Mouse (Mus musculus): ENCODE data around the gene Serpinb1a. TPM values are rescaled to one million over a fixed set of nuclear protein-coding genes. Genes with fewer than 3 reads are reported as not detected.
A peak's percentile ranks its signal among the peaks of the same experiment; 100 is the strongest.
"Not testable (repeated sequence)": the region's sequence is repeated elsewhere in the genome, so short reads cannot be mapped to it uniquely, and the experiment has no call there.

The Serpinb1a gene
- 1 to 10 TPM; 6.9 to 7.4 TPM for total RNA-seq (2021)
- long read RNA-seq, experiment 1, partial matches to known transcripts, result 0 of 3 reads
- long read RNA-seq, experiment 1, other reads (novel, unspliced or antisense), result 0 of 3 reads
- long read RNA-seq, experiment 2, transcript Serpinb1a-201 (7 exons, 1,918 nt), result major isoform, 8 of 8 reads
- long read RNA-seq, experiment 2, partial matches to known transcripts, result 0 of 8 reads
- long read RNA-seq, experiment 2, other reads (novel, unspliced or antisense), result 0 of 8 reads

DNA sequence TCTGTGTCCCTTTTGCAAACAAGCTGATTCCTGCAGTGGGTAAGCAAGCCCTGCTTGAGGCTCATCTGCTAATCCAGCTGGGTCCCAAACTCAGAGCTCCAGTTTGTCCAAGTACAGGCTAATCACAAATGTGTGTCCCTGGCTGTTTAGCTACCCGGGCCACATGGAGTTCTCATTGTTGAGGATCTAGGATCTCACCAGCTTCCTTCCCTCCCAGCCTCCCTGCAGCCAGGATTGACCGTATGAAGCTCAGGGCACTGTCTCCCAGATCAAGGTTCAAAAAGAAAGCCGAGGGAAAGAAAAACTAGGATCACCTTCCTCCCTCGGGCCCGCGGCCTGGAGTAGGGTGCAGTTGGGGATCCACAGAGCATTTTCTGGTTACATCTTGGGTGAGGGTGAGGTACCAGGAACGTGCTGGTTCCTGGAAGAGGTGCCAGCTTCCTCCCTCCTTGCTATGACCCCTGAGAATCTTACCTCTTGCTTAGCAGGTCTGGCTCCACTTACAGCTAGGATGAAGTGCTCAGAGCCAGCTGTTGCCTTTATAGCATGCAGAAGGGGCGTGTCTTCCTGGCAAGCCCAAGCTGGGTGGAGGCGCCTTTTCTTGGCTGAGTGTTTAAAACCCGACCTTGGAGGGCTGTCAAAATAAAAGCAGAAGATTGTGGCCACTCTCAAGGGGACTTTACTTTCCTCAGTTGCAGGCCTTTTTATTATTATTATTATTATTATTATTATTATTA lies at the start of gene Serpinb1a:
TSS of gene Serpinb1a (minus strand) at position 518 of the 737 bp plus-strand sequence.
- intact Hi-C loops (cut with DNase I; ENCODE audit: low total_unique reads), result no loop called here

DNA sequence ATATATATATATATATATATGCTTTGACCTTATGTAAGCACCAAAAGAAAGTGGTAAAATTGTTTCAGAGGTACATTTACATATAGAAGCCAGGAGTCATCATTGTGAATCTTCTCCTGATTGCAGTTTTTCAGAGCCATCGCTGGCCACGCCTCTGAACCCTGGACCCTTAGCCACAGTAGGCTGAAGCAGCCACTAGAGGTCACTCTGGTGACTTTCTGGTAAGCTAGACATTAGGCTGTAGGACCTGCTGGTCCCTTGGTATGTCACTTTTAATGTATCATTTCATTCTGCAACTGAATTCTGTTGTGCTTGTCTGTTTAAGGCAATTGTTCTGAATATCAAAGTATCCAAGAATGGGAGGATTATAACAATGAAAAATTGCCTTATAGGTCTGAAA lies 49.7 kb upstream of the Serpinb1a start:
- intact Hi-C loops (cut with DNase I; ENCODE audit: low total_unique reads), result no loop called here
- DNase-seq, result peak; percentile 25

More for the DNA sequence above, at the start of gene Serpinb1a:
- peak; percentile 65 for DNase-seq

DNA sequence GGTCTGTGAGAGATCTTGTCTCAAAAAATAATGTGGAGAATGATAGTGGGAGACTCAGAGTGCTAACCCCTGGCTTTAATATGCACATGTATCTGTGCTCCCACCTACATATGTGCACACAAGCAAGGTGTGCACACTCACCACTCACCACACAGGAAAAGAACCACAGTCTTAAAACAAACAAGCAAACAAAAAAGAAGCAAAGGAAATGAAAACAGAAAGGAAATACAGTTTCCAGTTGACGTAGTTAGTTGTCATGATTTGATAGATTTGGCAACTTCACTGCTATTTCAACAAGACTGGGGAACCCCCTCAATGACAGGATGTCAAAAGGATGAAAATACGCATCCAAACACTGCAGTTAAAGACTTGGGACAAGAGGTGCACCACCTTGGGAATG lies 48.1 kb upstream of the Serpinb1a start:
- DNase-seq; intact Hi-C loops (cut with DNase I; ENCODE audit: low total_unique reads): not testable (repeated sequence)

- no peak for DNase-seq
- intact Hi-C loops (cut with DNase I; ENCODE audit: low total_unique reads), result no loop called here
Measured at GRCm38 (mm10) chr13:32898111-32898510, 47.1 kb upstream of the Serpinb1a start, which contains the start of gene Serpinb1c. Gene Serpinb1c, minus strand, starts transcription at chr13:32898211.

DNA sequence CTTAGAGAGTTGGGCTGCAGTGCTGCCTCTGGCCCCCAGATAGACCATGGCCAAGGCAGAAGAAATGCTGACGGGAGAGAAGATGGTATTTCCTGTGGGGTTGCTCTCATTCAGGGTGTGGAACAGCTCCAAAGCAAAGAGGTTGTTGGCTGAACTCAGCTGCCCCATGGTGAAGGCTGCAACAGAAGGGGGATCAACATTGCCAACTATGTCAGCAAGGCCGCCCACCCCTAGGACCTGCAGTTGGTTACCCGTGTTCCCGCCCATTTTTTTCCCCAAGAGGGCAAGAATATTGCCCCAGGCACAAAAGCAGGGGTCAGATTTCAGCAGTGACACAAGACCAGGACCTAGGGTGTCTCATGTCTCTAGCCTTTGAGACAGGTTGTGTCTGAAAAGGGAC lies 45.9 kb upstream of the Serpinb1a start:
- intact Hi-C loops (cut with DNase I; ENCODE audit: low total_unique reads), result no loop called here
- no peak for DNase-seq

GRCm38 (mm10) chr13:32884755-32885154 lies 33.8 kb upstream of the Serpinb1a start:
- intact Hi-C loops (cut with DNase I; ENCODE audit: low total_unique reads), result no loop called here
- DNase-seq, result no peak

- intact Hi-C loops (cut with DNase I; ENCODE audit: low total_unique reads), result no loop called here
- no peak for DNase-seq
Measured at GRCm38 (mm10) chr13:32873862-32874261, 22.9 kb upstream of the Serpinb1a start.

GRCm38 (mm10) chr13:32868843-32869242 lies 17.9 kb upstream of the Serpinb1a start:
- intact Hi-C loops (cut with DNase I; ENCODE audit: low total_unique reads), result no loop called here
- no peak for DNase-seq

- DNase-seq; intact Hi-C loops (cut with DNase I; ENCODE audit: low total_unique reads): not testable (repeated sequence)
Measured at GRCm38 (mm10) chr13:32868233-32868632, 17.2 kb upstream of the Serpinb1a start.

- intact Hi-C loops (cut with DNase I; ENCODE audit: low total_unique reads), result no loop called here
- no peak for DNase-seq
Measured at GRCm38 (mm10) chr13:32867030-32867429, 16.0 kb upstream of the Serpinb1a start.

- intact Hi-C loops (cut with DNase I; ENCODE audit: low total_unique reads), result no loop called here
Measured at GRCm38 (mm10) chr13:32866484-32866883, 15.5 kb upstream of the Serpinb1a start.

DNA sequence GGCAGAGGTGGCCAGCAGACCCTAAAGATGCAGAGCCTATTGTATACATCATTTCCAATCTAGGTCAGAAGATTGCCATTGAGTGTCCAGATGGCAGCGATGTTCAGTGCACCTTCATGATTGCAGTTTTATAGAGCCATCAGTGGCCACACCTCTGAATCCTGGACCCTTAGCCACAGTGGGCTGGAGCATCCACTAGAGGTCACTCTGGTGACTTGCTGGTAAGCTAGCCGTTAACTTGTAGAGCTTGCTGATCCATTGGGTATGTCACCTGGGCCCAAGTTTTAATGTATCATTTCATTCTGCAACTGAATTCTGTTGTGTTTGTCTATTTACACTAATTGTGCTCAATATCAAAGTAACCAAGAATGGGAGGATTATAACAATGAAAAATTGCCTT lies 14.6 kb upstream of the Serpinb1a start:
- intact Hi-C loops (cut with DNase I; ENCODE audit: low total_unique reads), result no loop called here
- no peak for DNase-seq

More at GRCm38 (mm10) chr13:32866484-32866883, 15.5 kb upstream of the Serpinb1a start:
- DNase-seq, result peak; percentile 71

GRCm38 (mm10) chr13:32864529-32864928 lies 13.5 kb upstream of the Serpinb1a start:
- intact Hi-C loops (cut with DNase I; ENCODE audit: low total_unique reads); DNase-seq: not testable (repeated sequence)

DNA sequence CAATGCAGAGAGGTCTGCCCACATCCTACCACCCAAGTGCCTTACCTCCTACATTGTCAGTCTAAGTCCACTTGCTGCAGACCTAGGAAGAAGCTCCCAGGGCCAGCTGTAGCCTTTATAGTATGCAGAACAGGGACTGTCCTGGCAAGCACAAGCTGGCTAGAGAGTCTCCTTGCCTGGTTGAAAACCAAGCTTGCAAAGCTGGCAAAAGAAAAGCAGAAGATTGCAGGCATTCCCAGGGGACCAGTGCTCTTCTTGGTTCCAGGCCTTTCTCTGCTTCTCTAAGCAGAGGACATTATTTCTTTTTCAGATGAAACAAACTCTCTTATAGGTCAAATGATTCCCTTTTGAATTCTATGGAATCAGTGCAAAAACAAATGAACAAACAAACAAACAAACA lies 12.5 kb upstream of the Serpinb1a start:
- no peak for DNase-seq
- intact Hi-C loops (cut with DNase I; ENCODE audit: low total_unique reads), result no loop called here

DNA sequence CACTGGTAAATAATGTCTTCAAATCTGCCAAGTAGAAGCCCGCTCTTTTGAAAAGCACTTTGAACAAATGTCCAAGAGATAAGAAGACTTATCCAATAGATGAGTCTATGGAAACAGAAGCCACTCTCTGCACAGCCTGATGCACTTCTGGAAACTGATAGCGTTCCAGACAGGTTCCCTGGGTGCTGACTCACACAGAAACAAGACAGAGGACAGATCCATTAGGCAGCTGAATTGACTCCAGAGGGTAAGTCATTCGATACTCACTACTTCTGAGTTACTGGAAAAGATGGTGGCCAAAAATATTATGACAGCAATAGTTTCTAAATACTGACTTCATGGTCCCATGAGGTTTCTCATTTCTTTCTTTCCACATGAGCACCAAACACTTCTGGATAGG lies 9.8 kb upstream of the Serpinb1a start:
- no peak for DNase-seq
- intact Hi-C loops (cut with DNase I; ENCODE audit: low total_unique reads), result no loop called here

GRCm38 (mm10) chr13:32853073-32853472 lies 2.1 kb upstream of the Serpinb1a start:
- intact Hi-C loops (cut with DNase I; ENCODE audit: low total_unique reads), result no loop called here
- DNase-seq, result no peak

GRCm38 (mm10) chr13:32852539-32852938 lies 1.6 kb upstream of the Serpinb1a start:
- no peak for DNase-seq

GRCm38 (mm10) chr13:32851967-32852366 lies 982 bp upstream of the Serpinb1a start:
- intact Hi-C loops (cut with DNase I; ENCODE audit: low total_unique reads), result no loop called here

More at GRCm38 (mm10) chr13:32852539-32852938, 1.6 kb upstream of the Serpinb1a start:
- intact Hi-C loops (cut with DNase I; ENCODE audit: low total_unique reads), result no loop called here

DNA sequence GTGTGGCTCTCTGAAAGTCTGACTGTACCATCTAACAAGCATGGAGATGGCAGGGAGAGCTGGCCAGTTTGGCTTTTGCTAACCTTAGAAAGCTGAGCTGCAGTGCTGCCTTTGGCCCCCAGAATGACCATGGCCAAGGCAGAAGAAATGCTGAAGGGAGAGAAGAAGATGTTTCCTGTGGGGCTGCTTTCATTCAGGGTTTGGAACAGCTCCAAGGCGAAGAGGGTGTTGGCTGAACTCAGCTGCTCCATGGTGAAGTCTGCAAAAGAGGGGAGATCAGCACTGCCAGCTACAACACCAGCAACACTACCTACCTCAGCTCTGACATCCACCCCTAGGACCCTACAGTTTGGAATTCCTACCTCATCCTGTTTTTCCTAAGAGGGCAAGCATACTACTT lies 829 bp downstream of the Serpinb1a start:
- intact Hi-C loops (cut with DNase I; ENCODE audit: low total_unique reads), result no loop called here
- no peak for DNase-seq

More at GRCm38 (mm10) chr13:32851967-32852366, 982 bp upstream of the Serpinb1a start:
- DNase-seq, result peak; percentile 26

DNA sequence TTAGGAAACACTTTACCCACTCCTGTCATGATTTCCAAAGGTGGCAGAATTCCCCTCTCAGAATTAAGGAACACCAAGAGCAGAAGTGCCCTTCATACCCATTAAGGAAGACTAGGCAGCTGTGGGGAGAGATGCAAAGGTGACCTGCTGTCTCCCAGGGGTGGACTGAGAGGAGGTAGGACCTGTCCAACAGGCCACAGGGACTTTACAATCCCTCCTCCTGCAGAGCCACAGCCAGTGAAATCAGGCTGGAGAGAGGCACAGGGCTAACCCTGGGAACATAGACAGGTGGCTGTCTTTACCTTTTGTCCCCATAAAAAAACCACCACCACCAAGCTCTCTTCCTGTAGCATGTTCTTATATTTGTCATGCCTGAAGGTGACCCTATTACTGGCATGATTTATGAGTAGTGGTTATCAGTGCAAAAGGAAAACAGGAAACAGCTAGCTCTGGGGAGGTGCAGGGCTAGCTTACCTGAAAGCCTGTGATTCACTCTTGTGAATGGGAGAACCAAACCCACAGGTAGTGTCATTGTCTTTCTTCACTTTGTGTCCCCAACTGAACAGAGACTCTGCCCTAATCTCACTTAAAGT lies 1.4 kb downstream of the Serpinb1a start:
- intact Hi-C loops (cut with DNase I; ENCODE audit: low total_unique reads), result no loop called here
- no peak for DNase-seq
